Mouse (Mus musculus) frontal cortex, postnatal 14 days (tissue): ENCODE measurements around the gene Aldh1a1.
"Not testable (repeated sequence)": the region's sequence is repeated elsewhere in the genome, so short reads cannot be mapped to it uniquely, and the experiment has no call there.

ENCODE experiments used
- DNase-seq, 2 experiments: peaks; one replicate each; pipeline ENCODE4 v3.0.0; 2022; ENCODE audit warnings: low spot score in 2 of 2

Aldh1a1 gene

DNA sequence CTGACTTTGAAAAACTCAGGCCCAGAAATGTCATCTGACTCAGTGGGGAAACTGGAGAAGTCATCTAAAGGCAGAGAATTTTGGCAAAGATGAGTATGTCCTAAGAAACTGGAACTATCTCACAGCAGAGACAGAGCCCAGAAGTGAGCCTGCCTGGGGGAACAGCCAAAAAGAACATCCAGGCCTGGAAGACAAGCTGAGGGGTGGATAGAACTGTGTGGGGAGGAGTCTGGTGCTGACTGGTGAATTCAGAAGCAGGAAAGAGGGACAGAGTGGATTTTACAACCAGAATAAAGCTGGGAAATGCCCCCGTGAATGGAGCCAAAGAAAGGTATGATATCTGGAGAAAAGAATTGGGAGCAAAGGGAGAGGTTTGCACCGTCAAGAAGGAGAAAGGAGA lies at the start of gene Aldh1a1:
TSS of gene Aldh1a1 (plus strand) at position 225 of the 400 bp plus-strand sequence.
- no peak for DNase-seq

DNA sequence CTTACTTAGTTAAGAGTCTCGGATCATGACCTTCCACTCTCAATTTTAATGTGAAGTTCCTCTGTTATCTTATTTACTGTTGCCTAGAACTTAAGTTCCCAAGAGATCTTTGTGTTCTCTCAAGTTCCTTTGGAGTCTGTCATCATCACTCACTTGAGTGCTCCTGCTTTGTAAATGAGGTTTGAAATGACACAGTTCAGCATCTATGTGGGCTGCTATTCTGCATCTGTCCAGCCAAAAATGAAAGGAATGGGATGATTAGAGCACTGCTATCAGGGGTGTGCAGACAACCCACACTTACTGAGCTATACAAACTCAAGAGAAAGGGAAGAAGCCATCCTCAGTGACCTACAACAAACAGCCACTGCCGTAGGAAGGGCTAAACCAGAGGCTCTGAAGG lies 44.7 kb upstream of the Aldh1a1 start:
- no peak for DNase-seq

- no peak for DNase-seq
These were observed 43.0 kb upstream of the Aldh1a1 start for GRCm38 (mm10) chr19:20449546-20449945.

DNA sequence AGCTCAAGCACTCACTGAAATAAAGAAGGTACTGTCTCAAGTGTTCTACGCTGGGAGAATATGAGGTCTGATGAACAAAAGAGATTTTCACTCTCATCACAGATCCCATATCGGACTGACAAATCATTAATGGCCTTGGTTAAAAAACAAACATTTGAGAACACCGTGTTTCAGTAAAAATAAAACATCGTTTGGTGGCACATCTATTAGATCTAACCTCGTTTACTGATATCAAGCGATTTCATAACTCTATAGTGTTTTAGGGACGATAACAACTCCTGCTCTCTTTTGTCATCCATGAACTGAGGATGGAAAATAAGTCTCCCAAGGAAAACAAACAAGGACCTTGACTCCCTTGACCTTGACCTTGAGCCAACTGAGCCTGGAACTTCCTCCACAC lies 41.5 kb upstream of the Aldh1a1 start:
- DNase-seq: no peak

GRCm38 (mm10) chr19:20484497-20484896 lies 8.0 kb upstream of the Aldh1a1 start:
- DNase-seq: no peak

- DNase-seq: no peak
These were observed 565 bp upstream of the Aldh1a1 start for GRCm38 (mm10) chr19:20491950-20492349.

GRCm38 (mm10) chr19:20496476-20496875 lies 4.0 kb downstream of the Aldh1a1 start:
- no peak for DNase-seq

- no peak for DNase-seq
These were observed 12.8 kb downstream of the Aldh1a1 start for GRCm38 (mm10) chr19:20505359-20505758.

GRCm38 (mm10) chr19:20506936-20507615 lies 14.6 kb downstream of the Aldh1a1 start:
- no peak for DNase-seq

- DNase-seq: no peak
These were observed 16.1 kb downstream of the Aldh1a1 start for GRCm38 (mm10) chr19:20508609-20509008.

DNA sequence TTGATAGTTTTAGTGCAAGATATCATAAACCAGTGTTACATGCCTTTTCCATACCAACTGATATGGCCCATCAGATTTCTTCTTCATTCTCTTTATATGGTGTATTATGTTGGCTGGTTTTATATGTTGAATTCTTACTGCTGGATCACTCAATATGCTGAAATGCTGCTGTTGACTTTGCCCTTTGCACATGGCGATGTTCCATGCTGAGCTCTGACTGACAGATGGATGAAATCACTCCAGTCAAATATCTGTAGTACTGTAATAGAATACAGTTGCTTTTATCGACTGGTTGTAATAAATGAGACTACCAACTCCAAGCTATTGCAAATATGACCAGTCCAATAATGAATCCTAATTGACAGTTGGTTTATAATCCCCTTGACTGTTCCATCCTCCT lies 19.5 kb downstream of the Aldh1a1 start:
- DNase-seq: no peak

- no peak for DNase-seq
These were observed 20.7 kb downstream of the Aldh1a1 start for GRCm38 (mm10) chr19:20513181-20513580.

GRCm38 (mm10) chr19:20513688-20514361 lies 21.3 kb downstream of the Aldh1a1 start:
- DNase-seq: no peak

DNA sequence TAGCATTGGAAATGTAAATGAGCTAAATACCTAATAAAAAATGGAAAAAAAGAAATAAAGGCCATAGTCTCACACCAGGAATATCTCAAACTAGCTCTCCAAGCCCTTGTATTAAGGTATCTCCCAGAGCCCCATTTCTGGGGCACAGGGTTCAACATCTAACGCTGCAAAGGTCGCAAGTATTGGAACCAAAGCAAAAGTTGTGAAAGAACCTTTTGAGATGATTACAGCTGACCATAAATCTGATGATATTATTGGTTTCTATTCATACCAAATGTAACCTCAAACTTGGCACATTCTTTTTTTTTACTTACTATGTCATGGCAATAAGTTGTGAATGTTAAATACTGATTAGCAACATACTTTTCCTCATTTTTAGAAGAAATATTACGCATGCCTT lies 24.0 kb downstream of the Aldh1a1 start:
- no peak for DNase-seq

- not testable (repeated sequence) for DNase-seq
These were observed 36.6 kb downstream of the Aldh1a1 start for GRCm38 (mm10) chr19:20529156-20529555.

GRCm38 (mm10) chr19:20529921-20530696 lies 37.6 kb downstream of the Aldh1a1 start:
- DNase-seq: no peak

GRCm38 (mm10) chr19:20536538-20536937 lies 44.0 kb downstream of the Aldh1a1 start:
- DNase-seq: peak; percentile 42 to 47

- no peak for DNase-seq
These were observed 48.5 kb downstream of the Aldh1a1 start for GRCm38 (mm10) chr19:20541044-20541443.

GRCm38 (mm10) chr19:20541924-20542323 lies 49.4 kb downstream of the Aldh1a1 start:
- DNase-seq: no peak

DNA sequence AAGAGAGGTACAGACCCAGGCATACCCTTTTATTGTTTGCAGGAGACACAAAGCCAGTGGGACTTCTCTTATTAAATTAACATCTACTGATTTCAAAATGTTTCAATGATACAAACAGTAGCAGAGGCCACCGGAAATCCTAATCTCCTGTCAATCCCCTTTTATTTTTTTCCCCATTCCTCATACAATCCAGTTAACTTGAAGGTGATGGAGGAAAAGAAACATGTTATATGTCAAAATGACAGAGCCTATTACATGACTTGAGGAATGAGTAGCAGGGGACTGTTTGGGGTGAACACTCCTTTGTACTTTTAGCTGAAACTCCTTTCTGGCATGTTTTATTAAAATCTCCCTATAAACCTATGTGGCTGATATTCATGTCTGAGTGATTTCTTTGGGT lies 51.3 kb downstream of the Aldh1a1 start:
- DNase-seq: no peak

- DNase-seq: no peak
These were observed 52.4 kb downstream of the Aldh1a1 start for GRCm38 (mm10) chr19:20544941-20545340.

- no peak for DNase-seq
These were observed 54.5 kb downstream of the Aldh1a1 start for GRCm38 (mm10) chr19:20547025-20547424.

DNA sequence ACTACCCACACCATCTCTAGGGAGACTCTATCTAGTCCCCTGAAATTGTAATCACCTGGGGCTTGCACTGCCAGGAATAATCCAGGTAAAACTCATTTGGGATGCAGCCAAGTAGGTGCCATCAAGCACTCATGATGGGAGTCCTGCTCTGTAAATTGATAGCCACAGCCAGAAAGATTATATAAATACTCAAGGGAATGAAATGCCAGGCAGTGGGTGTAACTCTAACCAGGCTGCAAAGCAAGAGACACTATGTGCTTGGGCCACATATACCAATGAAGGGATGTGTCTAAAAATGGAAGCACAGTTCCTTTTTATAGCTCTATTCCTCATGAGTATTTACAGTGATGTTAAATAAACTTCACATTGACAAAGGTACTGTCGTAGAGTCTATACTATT lies 56.9 kb downstream of the Aldh1a1 start:
- DNase-seq: no peak
